Mouse (Mus musculus): ENCODE data around the gene Glce.

The Glce gene

DNA sequence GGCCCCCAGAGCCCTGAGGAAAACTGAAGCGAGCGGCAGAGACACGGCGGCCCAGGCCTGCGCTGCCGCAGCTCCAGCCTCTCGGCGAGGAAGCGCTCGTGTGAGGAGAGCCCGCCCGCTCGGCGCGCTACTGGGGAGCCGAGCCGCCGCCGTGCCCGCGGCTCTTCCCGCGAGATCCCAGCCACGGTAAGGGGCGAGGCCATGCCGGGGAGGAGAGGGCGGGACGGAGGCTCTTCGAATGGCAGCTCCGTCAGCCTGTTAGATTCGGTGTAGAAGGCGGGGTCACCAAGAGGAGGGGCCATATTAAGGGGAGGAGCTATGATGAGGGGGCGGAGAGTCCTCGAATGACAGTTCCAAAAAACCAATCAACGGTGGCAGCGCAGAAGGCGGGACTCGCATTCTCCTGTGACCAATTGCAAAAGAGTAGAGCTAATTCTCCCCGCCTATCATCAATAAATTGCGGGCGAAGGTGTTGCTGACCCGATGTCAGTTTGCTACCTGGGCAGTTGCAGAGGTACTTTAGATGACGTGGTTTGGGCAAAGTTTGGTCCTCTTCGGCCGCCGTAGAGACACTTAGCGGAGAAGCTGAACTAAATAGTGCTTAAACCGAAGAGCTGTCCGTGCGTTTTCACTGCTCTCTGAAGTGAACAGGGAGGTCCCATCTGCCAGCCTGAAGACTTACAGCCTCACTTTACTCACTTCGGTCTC is at the start of gene Glce:
Glce (minus strand) TSS at position 148 of the 708 bp plus-strand sequence.
- DNase-seq (ENCODE audit: low read depth, low spot score): peak; percentile 99

DNA sequence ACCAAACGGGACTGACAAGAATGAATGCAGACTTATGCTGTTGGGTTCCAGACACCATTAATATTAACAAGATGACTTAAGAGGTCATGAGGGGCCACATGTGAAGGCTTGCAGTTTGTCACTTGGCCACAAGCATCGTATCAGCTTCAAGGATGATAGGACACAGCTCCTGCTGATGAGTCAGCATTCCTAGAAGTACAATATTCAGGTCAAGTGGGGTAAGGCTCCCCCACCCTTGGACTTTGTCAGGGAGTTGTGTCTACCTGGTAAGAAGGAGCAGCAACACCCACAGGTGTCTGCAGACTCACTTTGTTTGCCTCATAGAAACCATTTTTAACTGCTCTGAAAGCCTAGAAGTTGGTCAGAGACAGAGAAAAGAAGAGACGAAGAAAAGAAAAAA is 49.8 kb upstream of the Glce start:
- no peak for DNase-seq (ENCODE audit: low read depth, low spot score)

DNA sequence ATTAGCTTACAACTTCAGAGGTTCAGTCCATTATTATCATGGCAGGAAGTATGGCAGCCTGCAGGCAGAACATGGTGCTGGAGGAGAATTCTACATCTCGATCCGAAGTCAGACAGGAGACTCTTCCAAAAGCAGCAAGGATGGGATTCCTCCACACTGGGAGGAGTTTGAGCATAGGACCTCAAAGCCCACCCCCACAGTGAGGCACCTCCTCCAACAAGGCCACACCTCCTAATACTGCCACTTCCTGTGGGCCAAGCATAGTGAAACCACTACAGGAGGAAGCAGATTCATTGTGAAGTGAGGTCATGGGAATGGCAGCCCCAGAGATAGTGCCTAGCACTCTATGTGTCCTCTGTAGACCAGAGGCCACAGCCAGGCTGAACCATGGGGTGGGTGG is 48.5 kb upstream of the Glce start:
- peak; percentile 59 for DNase-seq (ENCODE audit: low read depth, low spot score)

DNA sequence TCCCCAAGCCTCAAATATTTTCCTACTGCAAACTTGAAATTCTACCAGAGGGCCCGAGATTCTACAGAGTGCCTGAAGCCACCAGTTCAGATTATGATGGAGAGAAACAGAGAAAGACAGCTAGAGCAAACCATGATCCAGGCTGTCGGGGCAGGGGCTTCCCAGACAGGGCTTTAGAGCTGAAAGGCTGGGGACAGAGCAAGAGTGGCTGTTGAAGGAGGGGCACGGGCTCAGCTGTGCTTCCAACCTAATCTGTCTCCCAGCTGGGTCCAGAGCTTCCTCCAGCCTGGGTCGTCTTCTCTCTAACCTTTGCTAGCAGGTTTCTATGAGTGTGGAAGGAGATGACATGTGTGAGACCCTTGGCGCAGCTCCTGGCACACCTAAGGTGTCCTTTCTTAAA is 44.2 kb upstream of the Glce start:
- DNase-seq (ENCODE audit: low read depth, low spot score): no peak

DNA sequence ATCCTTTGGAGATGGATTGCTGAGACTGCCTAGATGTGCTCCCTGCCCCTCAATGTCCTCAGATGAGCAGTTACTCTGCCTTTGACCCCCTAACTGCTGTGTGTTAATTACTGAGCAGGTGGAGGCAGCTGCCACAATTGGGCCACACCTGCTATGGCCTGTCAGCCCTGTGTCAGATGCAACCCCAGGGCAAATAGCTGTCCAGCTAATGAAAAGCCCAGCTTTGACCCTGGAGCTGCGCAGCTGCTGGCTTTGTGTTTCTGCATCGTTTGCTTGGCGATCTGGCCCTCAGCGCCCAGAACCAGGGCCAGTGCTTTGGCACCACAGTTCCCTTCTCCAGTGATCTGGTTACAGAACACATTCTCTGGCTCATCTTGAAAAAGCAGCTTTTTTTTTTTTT is 43.7 kb upstream of the Glce start:
- DNase-seq (ENCODE audit: low read depth, low spot score): peak; percentile 12

DNA sequence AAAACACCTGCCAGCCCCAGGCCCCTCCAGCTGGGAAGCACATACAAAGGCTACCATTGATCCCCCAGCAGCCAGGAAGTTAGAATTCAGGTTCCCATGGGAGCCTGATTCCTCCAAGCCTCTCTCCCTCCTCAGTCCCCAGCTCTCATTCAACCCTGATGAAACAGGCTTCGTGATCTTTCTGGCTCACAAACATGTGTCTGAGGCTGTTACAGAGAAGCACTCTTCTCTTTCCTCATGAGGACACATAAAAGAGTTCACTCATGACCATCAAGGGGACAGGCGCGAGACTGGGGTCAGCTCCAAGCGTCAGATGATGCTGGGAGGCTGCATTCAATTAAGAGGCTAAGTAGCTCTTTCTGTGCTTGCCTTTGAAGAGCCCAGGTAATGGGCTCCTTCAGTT is 40.4 kb upstream of the Glce start:
- no peak for DNase-seq (ENCODE audit: low read depth, low spot score)

DNA sequence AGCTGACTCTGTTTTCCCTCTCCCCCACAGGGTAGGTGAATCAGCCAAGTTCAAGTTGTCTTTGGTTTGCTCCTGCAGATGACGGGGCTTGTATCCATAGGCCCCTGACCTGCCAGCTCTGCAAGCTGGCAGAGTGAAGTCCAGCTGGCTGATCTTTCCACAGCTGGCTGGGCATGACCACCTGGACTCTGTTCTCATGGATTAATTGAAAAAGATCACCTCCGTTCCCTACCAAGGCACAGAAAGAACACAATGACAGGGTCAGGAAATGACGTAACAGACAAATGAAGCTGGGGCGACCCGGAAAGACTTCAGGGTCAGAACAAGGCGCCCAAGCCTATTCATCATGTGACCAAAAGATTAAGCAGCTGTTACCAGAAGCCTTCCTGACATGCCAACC is 38.3 kb upstream of the Glce start:
- no peak for DNase-seq (ENCODE audit: low read depth, low spot score)

DNA sequence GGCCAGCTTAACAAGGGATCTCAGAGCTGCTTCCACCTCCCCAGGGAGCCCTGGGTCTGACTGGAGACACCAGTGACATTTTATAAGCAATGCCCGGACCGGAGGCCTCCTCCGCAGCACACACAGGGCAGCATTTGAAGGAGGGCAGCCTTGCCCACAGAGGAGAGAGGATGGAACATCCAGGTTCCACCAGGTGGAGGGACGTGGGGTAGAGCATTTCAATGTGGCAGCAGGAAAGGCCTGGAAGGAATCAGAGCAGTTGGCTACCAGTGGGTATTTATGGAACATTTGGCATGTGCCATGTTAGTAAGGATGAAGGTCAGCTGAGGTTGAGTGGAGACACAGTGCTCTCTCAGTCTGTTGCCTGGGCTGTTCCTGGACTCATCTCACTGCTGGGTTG is 36.3 kb upstream of the Glce start:
- DNase-seq (ENCODE audit: low read depth, low spot score): no peak

DNA sequence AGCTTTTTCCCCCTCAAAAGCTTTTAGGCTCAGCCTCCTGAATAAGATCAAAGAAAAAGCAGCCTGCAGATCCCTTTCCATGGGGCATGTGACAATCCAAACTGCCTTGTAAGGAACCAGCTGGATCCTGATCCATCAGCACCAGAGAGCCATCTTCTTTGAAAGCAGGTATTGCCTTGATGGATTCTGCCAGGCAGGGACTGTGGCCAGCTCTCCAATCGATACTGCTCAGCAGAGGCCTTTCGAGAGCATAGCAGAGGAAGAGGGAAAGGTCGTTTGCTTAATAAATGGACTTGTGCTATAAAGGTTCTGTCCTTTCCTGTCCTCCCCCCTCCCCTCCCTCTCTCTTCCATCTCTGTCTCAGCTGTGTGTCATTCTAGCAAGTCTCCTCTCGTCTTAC is 33.4 kb upstream of the Glce start:
- peak; percentile 40 for DNase-seq (ENCODE audit: low read depth, low spot score)

DNA sequence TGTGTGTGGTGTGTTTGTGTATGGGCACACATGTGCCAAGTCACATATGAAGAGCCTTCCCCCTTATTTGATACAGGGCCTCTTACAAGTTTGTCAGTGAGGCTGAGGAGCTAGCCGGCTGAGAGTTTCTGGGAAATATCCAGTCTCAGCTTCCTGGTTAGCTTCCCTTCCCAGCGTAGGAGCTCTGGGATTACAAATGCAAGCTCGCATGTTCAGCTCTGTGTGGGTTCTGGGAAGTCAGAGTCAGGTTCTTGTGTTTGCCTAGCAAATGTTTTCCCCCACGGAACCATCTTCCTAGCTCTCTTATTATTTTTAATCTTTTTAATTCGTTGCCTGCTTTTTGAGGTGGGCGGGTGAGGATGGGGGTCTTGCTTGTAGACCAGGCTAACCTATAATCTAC is 32.9 kb upstream of the Glce start:
- peak; percentile 9 for DNase-seq (ENCODE audit: low read depth, low spot score)

DNA sequence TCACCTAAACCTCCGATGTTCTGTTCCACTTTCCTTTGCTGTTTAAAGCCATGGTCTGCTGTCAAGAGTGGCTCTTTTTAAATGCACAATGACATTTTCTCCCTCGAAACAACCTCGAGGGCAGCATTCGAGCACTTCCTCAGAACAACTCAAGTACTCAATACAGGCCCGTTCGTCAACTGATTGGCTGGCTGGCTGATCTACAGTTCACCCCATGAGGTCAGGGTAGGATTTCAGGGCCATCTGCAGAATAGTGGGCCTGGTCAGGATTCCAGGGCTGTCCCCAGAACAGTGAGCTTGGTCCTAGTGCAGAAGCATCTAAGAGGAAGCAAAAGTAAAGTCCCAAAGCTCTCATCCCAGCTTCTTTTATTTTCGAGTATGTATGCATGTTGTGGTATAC is 32.5 kb upstream of the Glce start:
- no peak for DNase-seq (ENCODE audit: low read depth, low spot score)

DNA sequence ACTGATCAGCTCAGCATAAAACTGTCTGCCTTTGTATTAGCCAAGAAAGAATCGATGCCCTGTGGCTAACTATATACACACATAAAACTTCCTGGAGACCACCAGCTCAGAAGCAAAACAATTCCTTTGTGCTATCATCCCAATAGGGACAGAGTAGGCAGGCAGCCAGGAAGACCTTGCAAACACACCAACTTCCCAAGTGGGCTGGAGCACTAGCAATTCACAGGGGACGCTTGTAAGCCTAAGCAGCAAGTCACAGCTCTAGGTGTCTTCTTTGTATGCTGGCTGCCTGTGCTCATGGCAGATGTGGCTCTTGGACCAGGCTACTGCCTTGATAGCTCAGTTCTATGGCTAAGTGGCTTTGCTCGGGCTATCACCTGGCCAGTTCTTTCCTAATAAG is 32.1 kb upstream of the Glce start:
- no peak for DNase-seq (ENCODE audit: low read depth, low spot score)

DNA sequence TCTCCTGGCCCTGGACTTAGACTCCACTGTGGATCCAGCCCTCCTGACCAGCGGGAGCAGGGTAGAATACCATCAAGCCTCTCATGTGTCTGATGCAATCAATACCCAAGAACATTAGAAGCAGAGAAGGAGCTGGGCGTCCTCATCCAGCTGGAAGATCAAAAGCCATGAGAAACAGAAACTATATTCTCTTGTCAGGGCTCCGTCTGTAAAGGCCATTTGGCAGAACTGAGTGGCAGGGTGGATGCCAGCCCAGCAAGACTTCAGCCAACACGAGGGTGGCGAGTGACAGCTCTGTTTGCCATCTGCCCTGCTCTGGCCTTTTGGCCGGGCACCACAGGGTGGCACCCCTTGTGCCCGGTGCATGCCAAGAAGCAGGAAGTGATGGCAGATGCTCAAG is 30.8 kb upstream of the Glce start:
- DNase-seq (ENCODE audit: low read depth, low spot score): no peak

DNA sequence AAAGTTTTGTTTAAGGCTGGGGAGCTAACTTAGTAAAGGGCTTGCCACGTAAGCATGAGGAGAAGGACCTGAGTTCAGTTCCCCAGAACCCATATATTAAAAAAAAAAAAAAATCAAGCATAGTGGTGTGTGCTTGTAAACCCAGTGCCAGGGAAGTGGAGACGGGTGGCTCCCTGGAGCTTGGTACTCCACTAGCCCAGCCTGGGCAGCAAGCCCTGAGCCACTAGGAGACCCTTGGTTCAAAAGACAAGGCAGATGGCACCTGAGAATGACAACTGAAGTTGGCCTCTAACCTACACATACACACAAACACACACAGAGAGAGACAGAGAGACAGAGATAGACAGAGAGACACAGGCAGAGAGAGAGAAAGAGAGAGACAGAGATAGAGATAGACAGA is 30.1 kb upstream of the Glce start:
- DNase-seq (ENCODE audit: low read depth, low spot score): no peak

DNA sequence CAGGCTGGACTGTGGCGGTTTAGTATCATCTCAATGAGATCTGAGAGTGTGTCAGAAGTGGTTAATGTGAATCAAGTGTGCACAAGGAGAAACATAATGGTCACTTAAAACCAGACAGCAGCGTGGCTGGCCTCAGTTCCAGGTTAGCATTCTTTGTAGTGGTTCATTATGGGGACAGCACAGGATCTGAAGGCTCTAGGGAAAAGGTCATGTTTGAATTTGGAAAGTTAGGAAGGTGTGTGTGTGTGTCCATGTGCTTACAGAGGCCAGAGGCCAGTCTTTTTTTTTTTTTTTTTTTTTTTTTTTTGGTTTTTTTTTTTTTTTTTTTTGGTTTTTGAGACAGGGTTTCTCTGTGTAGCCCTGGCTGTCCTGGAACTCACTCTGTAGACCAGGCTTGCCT is 22.7 kb upstream of the Glce start:
- DNase-seq (ENCODE audit: low read depth, low spot score): no peak

DNA sequence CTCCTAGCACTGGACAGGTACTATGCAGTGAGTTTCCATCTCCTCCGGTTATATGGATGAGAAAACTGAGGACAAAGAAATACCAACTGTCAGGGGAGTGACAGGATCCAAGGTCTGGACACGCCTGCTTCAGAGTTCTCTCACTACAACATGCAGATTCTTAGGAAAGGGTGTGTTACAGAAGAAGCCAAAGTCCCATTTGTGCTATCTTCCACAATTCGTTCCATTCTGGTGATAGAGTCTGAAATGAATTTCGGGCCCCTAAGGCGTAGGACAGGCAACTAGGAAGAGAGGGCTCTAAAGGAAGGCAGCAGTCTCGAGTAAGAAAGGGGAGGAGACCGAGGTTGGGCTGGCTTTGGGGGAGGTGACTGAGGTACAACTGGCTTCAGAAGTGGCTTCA is 21.0 kb upstream of the Glce start:
- peak; percentile 10 for DNase-seq (ENCODE audit: low read depth, low spot score)

DNA sequence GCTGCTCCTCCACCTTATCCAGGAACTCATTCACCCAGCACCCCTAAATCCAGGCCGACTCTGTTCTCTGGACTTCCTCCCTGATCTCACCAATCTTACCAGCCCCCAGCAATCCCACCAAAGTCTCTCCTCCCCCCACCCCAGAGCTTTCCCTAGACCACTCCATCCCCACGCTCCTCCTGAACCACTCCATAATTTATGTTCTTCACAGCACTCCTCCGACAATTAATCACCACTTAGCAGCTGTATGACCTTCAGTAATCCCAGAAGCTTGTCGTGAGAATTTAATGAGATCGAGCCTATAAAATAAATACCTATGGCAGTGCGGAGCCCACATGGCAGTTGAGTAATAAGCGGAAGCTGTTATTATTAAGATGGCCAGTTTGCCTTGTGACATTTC is 16.6 kb upstream of the Glce start:
- no peak for DNase-seq (ENCODE audit: low read depth, low spot score)

DNA sequence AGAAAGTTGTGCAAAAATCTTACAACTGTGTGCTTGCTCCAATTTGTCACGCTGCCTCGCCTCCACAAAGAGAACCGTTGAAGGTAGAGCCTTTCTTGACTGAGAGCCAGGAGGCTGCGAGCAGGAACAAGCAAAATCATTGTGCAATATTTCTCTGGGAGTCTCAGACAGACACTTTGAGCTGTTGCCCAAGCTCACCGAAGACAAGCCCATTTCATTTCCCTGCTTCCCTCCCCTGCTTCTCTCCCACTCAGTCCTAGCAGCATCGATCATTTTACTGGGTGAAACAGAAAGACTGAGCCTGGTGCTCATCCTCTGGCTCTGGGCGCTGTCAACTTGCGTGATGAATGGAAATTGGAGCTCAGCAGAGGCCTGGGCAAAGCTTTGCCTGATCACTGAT is 14.8 kb upstream of the Glce start:
- no peak for DNase-seq (ENCODE audit: low read depth, low spot score)

DNA sequence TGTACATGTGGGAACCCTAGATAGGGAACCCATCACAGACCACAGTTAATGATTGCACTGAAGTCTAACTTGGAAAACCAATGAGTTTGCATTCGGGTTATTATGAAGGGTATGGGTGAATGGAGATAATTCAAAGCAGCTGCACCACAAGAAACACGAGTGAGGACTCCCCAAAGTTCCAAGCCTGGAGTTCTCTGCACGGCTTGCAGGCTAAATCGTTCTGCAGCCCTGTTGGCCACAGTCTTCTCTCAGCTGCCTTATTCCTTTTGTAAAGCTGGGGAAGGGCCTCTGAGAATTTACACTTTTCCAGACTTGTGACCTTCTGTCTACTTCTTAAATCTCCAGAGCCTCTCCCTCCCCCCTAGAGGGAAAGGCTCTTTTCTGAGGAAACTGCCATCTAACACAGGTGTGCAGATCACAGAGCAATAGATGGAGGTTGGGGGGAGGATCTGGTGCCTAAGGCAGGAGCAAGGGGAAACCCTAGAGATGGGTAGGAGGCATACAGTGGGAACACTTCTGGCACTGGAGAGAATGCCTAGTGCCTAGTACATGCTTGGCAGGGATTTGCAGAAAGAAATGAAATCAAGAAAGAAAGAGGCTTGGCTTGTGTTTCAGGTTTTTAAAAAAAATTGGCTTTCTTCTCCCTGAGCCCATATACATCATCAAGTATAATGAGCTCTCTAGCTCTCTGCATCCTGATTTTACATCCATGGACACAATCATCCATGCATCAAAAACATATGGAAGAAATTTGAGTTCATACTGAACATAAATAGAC is 9.7 kb upstream of the Glce start:
- DNase-seq (ENCODE audit: low read depth, low spot score): no peak

DNA sequence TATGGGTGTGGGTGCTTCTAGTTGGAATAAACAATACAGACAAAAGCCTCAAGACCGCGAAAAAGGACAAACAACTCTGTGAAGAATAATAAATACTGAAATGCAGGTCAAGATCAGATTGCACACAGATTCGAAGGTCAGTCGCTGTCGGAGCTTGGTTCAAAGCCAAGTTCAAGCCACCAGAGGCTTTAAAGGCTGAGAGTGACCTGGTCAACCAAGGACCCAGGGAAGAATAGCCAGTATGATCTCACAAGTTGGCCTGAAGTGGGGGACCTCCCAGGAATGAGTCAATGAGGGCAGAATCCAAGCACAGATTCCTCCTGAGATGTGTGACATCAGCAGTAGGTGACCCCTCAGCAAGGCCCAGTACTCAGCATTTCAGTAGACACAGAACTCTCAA is 8.3 kb upstream of the Glce start:
- no peak for DNase-seq (ENCODE audit: low read depth, low spot score)

DNA sequence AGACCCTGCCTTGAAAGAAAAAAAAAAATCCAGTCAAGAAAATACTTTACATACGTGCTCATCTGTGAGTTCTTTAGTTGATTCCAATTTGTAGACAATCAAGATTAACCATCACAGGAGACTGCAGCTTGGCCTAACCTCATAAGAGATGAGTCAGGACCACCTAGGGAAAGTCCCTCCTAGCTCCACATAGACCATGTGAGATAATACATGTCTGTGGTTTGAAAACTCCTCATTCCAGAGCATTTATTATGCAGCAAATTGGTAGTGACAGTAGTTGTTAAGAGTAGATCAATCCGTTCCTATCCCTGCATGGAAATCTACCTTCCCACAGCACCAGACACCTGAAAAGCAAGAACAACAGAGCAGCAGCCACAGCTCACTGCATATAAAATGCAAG is 5.6 kb upstream of the Glce start:
- DNase-seq (ENCODE audit: low read depth, low spot score): no peak

DNA sequence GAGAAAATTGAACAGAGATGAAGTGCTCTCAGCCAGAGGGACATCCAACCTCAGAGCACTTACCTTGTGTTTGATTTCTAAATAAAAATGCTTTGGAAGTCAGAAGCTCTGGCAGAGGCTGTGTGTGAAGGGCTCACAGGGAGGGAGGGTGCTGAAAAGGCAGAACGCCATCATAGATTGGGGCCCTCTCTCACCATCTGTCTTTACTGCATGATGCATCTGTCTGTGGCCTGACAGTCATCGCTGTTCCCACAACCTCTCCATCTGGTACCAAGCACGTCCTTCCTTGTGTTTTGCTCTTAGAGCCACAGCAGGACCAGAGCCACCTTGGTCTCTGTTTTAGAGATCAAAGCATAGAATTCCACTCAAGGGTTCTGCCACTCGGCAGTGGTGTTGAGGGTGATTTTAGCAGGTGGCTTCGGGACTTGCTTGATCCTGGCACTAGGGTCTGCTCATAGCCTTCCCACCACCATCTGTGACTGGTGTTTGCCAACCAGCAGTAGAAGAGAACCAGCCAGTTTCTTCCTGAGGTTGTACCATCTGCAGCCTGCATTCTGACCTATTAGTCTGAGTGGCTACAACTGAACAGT is 3.6 kb upstream of the Glce start:
- no peak for DNase-seq (ENCODE audit: low read depth, low spot score)

DNA sequence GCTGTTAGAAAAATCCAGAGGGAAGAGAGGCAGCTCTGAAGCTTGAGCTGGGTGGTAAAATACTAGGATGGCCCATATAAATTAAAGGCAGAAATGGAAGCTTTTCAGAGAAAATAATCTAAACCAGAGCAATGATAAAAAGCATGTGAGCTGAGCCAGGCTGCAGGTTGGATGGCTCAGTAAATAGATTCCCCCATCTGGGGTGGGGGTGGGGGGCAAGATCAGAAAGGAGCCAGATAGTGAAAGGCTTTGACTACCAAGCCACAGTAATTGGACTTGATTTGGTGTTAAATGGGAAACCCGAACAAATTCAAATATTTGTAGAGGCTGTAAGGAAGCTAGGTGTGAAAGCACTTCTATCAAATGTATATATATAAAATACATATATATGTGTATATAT is 1.8 kb upstream of the Glce start:
- no peak for DNase-seq (ENCODE audit: low read depth, low spot score)
